Mouse (Mus musculus): ENCODE results near the gene Fam122b.

- TF ChIP-seq CTCF (IDR thresholded peaks at IDR 0.05), result no peak
- TF ChIP-seq POLR2A (IDR thresholded peaks at IDR 0.05; ENCODE audit: insufficient read depth, low read depth, low read length), result no peak
Measured at GRCm38 (mm10) chrX:53220855-53221254, 48.8 kb downstream of the Fam122b start.

All from heart, adult 2 months (tissue).